Mouse (Mus musculus) hindbrain, embryonic 13.5 days (tissue): ENCODE measurements at regions not wholly inside any gene's neighbourhood (a gene's known extent, or its start where the extent isn't known, plus 50 kb on each side); places are given as distances from the start of the nearest gene placed in this dataset.

Experiments
- ATAC-seq: fragments of 200-750 bp; cut with Nextera tagmentation; 2 replicates; pipeline ENCODE4 v1.8.0; 2017; ENCODE audit warnings: moderate TSS enrichment; ENCODE audit not compliant: low FRiP score
- H3K27ac ChIP-seq: fragments of 300-500 bp; sonication (generic); 2 replicates; pipeline ENCODE4 v1.5.1; 2015; ENCODE audit warnings: inconsistent platforms, mild to moderate bottlenecking, moderate library complexity
- H3K27me3 ChIP-seq: fragments of 300-500 bp; sonication (generic); 2 replicates; pipeline ENCODE4 v1.6.1; 2015; ENCODE audit warnings: mild to moderate bottlenecking, inconsistent platforms
- H3K36me3 ChIP-seq: fragments of 300-500 bp; sonication (generic); 2 replicates; pipeline ENCODE4 v1.6.1; 2015; ENCODE audit warnings: mild to moderate bottlenecking, inconsistent platforms
- H3K4me1 ChIP-seq: fragments of 300-500 bp; sonication (generic); replicated peaks from 2 replicates; pipeline ENCODE4 v1.6.1; 2015; ENCODE audit warnings: inconsistent platforms
- H3K4me2 ChIP-seq: fragments of 300-500 bp; sonication (generic); 2 replicates; pipeline ENCODE4 v1.6.1; 2015; ENCODE audit warnings: inconsistent platforms, mild to moderate bottlenecking, moderate library complexity
- H3K4me3 ChIP-seq: fragments of 300-500 bp; sonication (generic); 2 replicates; pipeline ENCODE4 v1.5.1; 2015; ENCODE audit warnings: mild to moderate bottlenecking, inconsistent platforms
- H3K9ac ChIP-seq: fragments of 300-500 bp; sonication (generic); 2 replicates; pipeline ENCODE4 v1.6.1; 2015; ENCODE audit warnings: mild to moderate bottlenecking, inconsistent platforms
- H3K9me3 ChIP-seq: fragments of 300-500 bp; sonication (generic); 2 replicates; pipeline ENCODE4 v1.6.1; 2016; ENCODE audit warnings: inconsistent platforms
- WGBS: fragments of 180-500 bp; shearing (Covaris S2); methylation state at CpG from one replicate; pipeline ENCODE4 v1.1.7; 2015; 5-methylcytosine and 5-hydroxymethylcytosine counted together

DNA sequence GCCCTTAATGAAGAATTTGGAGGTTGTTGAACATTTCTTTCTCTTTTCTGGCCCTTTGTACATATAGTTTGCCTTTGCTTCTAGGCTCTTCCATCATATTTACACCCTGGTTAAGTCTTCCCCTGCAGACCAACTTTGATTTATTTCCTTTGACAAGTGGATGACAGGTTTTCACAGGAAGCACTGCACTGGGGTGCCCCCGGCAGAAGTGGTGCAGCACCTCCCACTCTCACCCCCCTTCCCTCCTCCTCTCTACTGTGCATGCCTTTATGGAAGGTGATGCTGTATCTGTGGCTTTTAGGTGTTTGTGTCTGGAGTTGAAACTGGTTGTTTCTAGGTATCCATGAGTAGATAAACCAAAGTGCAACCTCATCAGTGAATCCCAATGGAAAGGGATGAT, 518.2 kb upstream of the Nr5a2 start:
- H3K9ac ChIP-seq, result no peak overlapping the region
- no peaks in the 10 kb centered on the region for H3K9me3 ChIP-seq
- no peak overlapping the region for H3K4me3 ChIP-seq
- H3K4me2 ChIP-seq, result no peak overlapping the region
- no peak overlapping the region for H3K27ac ChIP-seq
- WGBS, result 38% methylated on average over 1 of the region's 1 CpGs
- no peak for ATAC-seq
- H3K36me3 ChIP-seq, result no peaks in the 10 kb centered on the region
- no peaks in the 10 kb centered on the region for H3K4me1 ChIP-seq
- no peaks in the 10 kb centered on the region for H3K27me3 ChIP-seq

DNA sequence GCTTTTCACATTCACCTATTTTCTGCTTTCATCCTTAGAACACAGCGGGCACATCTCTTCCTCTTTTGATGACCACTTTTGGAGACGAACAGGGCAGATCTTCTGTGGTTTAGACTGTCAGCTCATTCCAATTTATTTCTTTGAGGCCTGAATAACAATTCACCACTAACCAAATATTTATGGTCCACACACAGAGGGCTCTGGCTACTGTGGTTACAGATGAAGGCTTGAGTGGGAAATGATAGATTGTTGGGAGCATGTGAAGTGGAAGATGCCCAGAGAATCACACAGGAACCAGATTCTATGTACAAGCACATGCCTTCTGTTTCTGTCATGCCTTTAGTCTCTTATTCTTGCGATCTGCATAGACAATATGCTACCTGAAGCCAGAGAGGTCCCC, 517.0 kb upstream of the Nr5a2 start:
- no peaks in the 10 kb centered on the region for H3K9me3 ChIP-seq
- no peak overlapping the region for H3K4me2 ChIP-seq
- WGBS, result 82% methylated on average over 3 of the region's 3 CpGs
- no peaks in the 10 kb centered on the region for H3K4me1 ChIP-seq
- H3K27ac ChIP-seq, result no peak overlapping the region
- no peaks in the 10 kb centered on the region for H3K36me3 ChIP-seq
- no peak overlapping the region for H3K9ac ChIP-seq
- H3K27me3 ChIP-seq, result no peaks in the 10 kb centered on the region
- H3K4me3 ChIP-seq, result no peak overlapping the region
- no peak for ATAC-seq

- Histone ChIP-seq H3K4me1 (no peaks in the 10 kb centered on the region), H3K36me3 (no peaks in the 10 kb centered on the region), H3K27me3 (no peaks in the 10 kb centered on the region), H3K9ac (no peak overlapping the region), H3K4me3 (no peak overlapping the region), H3K27ac (no peak overlapping the region), H3K4me2 (no peak overlapping the region), H3K9me3 (no peaks in the 10 kb centered on the region)
- 90% methylated on average over 4 of the region's 4 CpGs for WGBS
- no peak for ATAC-seq
Measured at GRCm38 (mm10) chr1:137474858-137475257, 514.6 kb upstream of the Nr5a2 start.

DNA sequence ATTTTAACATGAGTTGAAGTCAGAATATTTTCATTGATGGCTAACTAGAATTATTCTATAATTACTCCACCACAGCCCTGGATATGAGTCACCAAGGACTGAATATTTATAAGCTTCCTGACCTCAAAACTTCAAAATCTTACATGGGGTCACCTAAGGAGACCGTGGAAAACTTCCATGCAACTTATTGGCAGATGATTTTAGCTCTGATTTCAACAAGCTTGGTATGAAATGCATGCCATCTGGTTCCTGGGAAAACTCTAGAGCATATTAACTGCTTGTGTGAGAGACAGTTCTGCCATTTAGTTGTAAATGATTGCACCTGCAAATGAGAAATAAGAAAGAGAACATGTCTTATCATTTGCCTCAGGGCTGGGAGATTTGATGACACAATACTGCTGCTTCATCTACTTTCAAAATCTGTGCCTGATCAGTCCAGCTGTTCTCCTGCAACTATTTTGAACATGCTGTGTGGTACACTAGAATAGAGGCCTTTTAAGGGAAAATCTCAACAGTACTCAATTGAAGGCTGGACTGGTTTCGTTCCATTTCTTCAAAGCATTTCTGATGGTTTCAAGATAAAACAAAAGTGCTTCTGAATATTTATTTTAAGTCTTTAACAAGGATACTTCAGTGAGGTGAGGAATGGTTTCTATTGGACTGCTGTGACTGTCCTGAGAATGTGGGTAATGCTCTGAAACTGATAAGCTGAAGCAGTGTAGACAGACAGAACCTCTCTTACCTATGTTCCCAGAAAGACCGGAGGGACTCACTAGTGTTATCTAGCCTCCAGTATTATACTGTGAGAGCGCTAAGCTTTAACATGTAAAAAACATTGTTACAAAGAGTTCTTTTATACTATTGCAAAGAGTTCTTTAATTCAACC, 513.8 kb upstream of the Nr5a2 start:
- no peak overlapping the region for H3K4me3 ChIP-seq
- no peaks in the 10 kb centered on the region for H3K9me3 ChIP-seq
- no peaks in the 10 kb centered on the region for H3K36me3 ChIP-seq
- 86% methylated on average over 4 of the region's 4 CpGs for WGBS
- H3K27me3 ChIP-seq, result no peaks in the 10 kb centered on the region
- H3K4me2 ChIP-seq, result no peak overlapping the region
- ATAC-seq, result no peak
- no peak overlapping the region for H3K9ac ChIP-seq
- no peaks in the 10 kb centered on the region for H3K4me1 ChIP-seq
- no peak overlapping the region for H3K27ac ChIP-seq

DNA sequence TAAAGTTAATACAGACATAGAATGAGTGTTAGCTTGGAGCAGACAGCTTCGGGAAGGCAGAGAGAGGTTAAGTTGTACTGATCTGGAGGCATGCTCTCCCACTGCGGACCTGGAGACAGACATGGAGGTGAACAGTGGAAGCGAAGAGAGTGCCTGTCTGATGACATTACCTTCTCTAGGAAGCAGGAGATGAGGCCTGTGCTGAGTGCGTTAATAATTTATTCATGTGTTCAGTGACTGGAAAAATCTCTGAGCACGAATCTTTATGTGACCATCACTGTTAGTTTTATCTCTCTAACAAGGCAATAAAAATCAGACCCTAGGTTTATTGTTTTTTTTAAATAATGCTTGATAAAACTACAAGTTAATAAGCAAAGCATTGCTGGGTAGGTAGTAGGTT, 504.7 kb upstream of the Nr5a2 start:
- H3K36me3 ChIP-seq, result no peaks in the 10 kb centered on the region
- no peaks in the 10 kb centered on the region for H3K27me3 ChIP-seq
- H3K4me3 ChIP-seq, result no peak overlapping the region
- ATAC-seq, result no peak
- no peak overlapping the region for H3K27ac ChIP-seq
- H3K4me2 ChIP-seq, result no peak overlapping the region
- no peak overlapping the region for H3K9ac ChIP-seq
- WGBS, result 68% methylated on average over 5 of the region's 5 CpGs
- H3K4me1 ChIP-seq, result no peaks in the 10 kb centered on the region
- H3K9me3 ChIP-seq, result no peaks in the 10 kb centered on the region

GRCm38 (mm10) chr1:137461189-137461588, 500.9 kb upstream of the Nr5a2 start:
- no peak for ATAC-seq
- Histone ChIP-seq H3K4me1 (no peaks in the 10 kb centered on the region), H3K4me3 (no peak overlapping the region), H3K27ac (no peak overlapping the region), H3K9me3 (no peaks in the 10 kb centered on the region), H3K27me3 (no peaks in the 10 kb centered on the region), H3K4me2 (no peak overlapping the region), H3K36me3 (no peaks in the 10 kb centered on the region), H3K9ac (no peak overlapping the region)
- WGBS, result 55% methylated on average over 1 of the region's 1 CpGs

DNA sequence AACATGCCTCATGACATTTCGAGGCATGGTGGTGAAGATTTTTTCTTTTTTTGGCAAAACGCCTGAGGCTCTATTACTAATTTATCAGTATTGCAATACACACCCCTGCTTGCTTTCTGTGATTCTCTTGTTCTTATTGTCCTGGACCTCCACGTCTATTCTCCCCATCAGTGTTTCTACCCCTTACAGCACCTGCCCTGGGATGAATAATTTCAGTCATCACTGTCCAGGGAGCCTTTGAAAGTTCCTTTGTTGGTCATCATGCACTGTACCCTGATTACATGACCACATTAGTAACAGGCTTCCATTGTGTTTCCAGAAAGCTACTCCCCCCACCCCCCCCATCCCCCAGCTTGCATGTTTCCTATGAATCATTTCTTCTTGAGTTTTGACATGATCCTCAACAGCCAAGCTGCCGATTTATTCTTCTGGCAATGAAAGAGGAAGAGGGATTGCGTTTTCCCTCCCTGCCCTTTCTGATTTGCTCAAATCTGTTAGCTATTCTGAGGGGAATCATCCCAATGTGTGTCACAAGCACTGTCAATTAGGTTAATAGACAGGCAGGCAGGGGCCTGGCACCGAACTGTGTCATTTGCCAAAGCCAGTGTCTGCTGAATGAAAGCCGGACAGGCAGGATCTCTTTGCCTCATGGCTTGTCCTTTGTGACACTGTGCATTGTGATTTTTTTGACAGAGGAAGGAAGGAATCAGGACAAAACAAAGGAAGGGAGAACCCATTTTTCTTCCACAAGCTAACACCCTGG, 493.4 kb upstream of the Nr5a2 start:
- H3K4me2 ChIP-seq, result no peak overlapping the region
- ATAC-seq, result peak; percentile 79
- H3K4me1 ChIP-seq, result peaks cover 7% of the 10 kb centered on the region; the same call in 1 of the 2 replicates
- H3K9me3 ChIP-seq, result no peaks in the 10 kb centered on the region
- H3K4me3 ChIP-seq, result no peak overlapping the region
- peak overlapping the region; percentile 77 for H3K27ac ChIP-seq
- H3K9ac ChIP-seq, result no peak overlapping the region
- H3K27me3 ChIP-seq, result no peaks in the 10 kb centered on the region
- 25% methylated on average over 7 of the region's 7 CpGs for WGBS
- no peaks in the 10 kb centered on the region for H3K36me3 ChIP-seq

DNA sequence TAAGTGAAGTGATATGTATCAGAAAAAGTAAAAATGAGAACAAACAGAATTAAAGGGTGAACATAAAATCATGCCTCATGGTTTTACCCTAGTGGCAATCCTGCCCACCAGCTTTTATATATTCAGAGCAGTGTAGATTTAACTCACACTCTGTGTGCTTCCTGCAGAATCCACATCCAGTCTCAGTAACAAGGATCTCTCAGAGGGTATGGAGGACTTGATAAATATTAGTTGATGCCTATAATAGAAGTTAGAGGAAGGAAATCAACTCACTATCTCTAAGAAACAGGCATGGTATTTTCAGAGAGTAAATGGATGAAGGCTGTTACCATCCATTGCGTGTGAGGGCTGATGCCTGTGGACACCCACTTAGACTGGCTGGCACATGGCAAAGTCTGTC, 492.5 kb upstream of the Nr5a2 start:
- H3K27me3 ChIP-seq, result no peaks in the 10 kb centered on the region
- no peak overlapping the region for H3K27ac ChIP-seq

GRCm38 (mm10) chr1:137446497-137446896, 486.2 kb upstream of the Nr5a2 start:
- Histone ChIP-seq H3K9me3 (no peaks in the 10 kb centered on the region), H3K4me2 (no peak overlapping the region), H3K36me3 (no peaks in the 10 kb centered on the region), H3K27me3 (no peaks in the 10 kb centered on the region), H3K27ac (no peak overlapping the region), H3K4me1 (0 out of 2 replicates have a peak, but pooled peaks cover 4% of the 10 kb centered on the region), H3K4me3 (no peak overlapping the region), H3K9ac (no peak overlapping the region)
- 36% methylated on average over 3 of the region's 3 CpGs for WGBS
- no peak for ATAC-seq

More for the DNA sequence above, 492.5 kb upstream of the Nr5a2 start:
- Histone ChIP-seq H3K4me3 (no peak overlapping the region), H3K36me3 (no peaks in the 10 kb centered on the region), H3K4me2 (no peak overlapping the region), H3K4me1 (peaks cover 7% of the 10 kb centered on the region; the same call in 1 of the 2 replicates), H3K9ac (no peak overlapping the region), H3K9me3 (no peaks in the 10 kb centered on the region)
- 73% methylated on average over 1 of the region's 1 CpGs for WGBS
- ATAC-seq, result no peak

DNA sequence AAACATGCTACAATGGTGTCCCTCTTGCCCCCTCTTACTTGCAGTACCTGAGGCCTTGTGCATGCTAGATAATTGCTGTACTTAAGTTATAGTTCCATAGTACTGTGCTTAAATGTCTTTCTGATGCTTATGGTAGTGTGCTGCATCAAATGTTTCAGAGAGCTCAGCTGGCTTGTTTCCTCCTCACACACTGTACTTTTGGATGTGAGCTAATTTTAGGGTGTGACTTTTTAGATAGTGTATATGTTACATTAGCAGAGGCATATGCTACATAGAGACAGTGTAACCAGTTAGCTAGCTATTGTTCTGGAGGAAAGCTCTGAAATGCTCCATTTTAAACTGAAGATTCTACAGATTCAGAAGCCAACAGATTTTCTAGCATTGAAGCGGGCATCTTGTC, 467.9 kb upstream of the Nr5a2 start:
- H3K27ac ChIP-seq, result no peak overlapping the region
- no peak for ATAC-seq
- H3K9ac ChIP-seq, result no peak overlapping the region
- H3K4me1 ChIP-seq, result 0 out of 2 replicates have a peak, but pooled peaks cover 3% of the 10 kb centered on the region
- no peaks in the 10 kb centered on the region for H3K36me3 ChIP-seq
- no peak overlapping the region for H3K4me3 ChIP-seq
- 100% methylated on average over 1 of the region's 1 CpGs for WGBS
- no peak overlapping the region for H3K4me2 ChIP-seq
- H3K27me3 ChIP-seq, result no peaks in the 10 kb centered on the region
- H3K9me3 ChIP-seq, result no peaks in the 10 kb centered on the region

- ATAC-seq, result no peak
- no peak overlapping the region for H3K27ac ChIP-seq
- H3K9me3 ChIP-seq, result no peaks in the 10 kb centered on the region
- H3K36me3 ChIP-seq, result no peaks in the 10 kb centered on the region
- H3K9ac ChIP-seq, result no peak overlapping the region
- H3K27me3 ChIP-seq, result no peaks in the 10 kb centered on the region
- 86% methylated on average over 3 of the region's 3 CpGs for WGBS
- no peaks in the 10 kb centered on the region for H3K4me1 ChIP-seq
- H3K4me2 ChIP-seq, result no peak overlapping the region
- H3K4me3 ChIP-seq, result no peak overlapping the region
Measured at GRCm38 (mm10) chr1:137418388-137418787, 458.1 kb upstream of the Nr5a2 start.

GRCm38 (mm10) chr1:137396736-137397135, 436.5 kb upstream of the Nr5a2 start:
- Histone ChIP-seq H3K9ac (no peak overlapping the region), H3K36me3 (no peaks in the 10 kb centered on the region), H3K4me3 (no peak overlapping the region), H3K4me1 (no peaks in the 10 kb centered on the region), H3K4me2 (no peak overlapping the region), H3K27ac (no peak overlapping the region), H3K9me3 (no peaks in the 10 kb centered on the region), H3K27me3 (no peaks in the 10 kb centered on the region)
- ATAC-seq, result no peak

- Histone ChIP-seq H3K4me1 (no peaks in the 10 kb centered on the region), H3K4me2 (no peak overlapping the region), H3K36me3 (no peaks in the 10 kb centered on the region), H3K27ac (no peak overlapping the region), H3K9me3 (no peaks in the 10 kb centered on the region), H3K27me3 (no peaks in the 10 kb centered on the region), H3K4me3 (no peak overlapping the region), H3K9ac (no peak overlapping the region)
- ATAC-seq, result no peak
- 26% methylated on average over 4 of the region's 4 CpGs for WGBS
Measured at GRCm38 (mm10) chr1:137387509-137387908, 427.3 kb upstream of the Nr5a2 start.
